Mouse (Mus musculus): ENCODE data around the gene Tnpo1.

Gene Tnpo1

DNA sequence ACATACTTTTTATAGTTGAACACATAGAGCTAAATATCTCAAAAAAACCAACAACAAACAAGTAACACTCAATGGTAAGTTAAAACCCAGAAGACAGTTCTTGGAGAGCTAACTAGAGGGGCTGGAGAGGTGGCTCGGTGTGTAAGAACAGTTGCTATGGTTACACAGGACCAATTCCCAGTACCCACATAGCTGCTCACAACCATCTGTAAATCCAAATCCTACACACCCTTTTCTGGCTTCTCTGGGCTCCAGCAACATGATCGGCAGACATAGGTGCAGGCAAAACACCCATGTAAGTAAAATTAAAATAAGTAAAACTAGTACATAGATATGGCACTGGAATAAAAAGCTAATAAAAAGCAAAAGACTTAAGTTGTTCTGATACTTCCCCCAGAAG, 31.3 kb downstream of the Tnpo1 start:
- Histone ChIP-seq H3K27me3 (ENCODE audit: insufficient read depth, low read length) (no peaks in the 10 kb centered on the region), H3K36me3 (ENCODE audit: insufficient read depth, low read length) (peaks cover 9% of the 10 kb centered on the region; the same call in 1 of the 2 replicates), H3K4me1 (replicated peaks; ENCODE audit: low read depth, low read length) (peaks cover 23% of the 10 kb centered on the region), H3K4me3 (replicated peaks; ENCODE audit: low read length) (no peak overlapping the region), H3K9me3 (ENCODE audit: low read length) (peaks cover 2% of the 10 kb centered on the region)
- TF ChIP-seq CTCF (conservative IDR thresholded peaks at IDR 0.05; ENCODE audit: low read length) (no peak), NANOG (IDR thresholded peaks at IDR 0.05; ENCODE audit: borderline replicate concordance, low read length) (no peak), POU5F1 (IDR thresholded peaks at IDR 0.05; ENCODE audit: borderline replicate concordance, low read length) (no peak)

DNA sequence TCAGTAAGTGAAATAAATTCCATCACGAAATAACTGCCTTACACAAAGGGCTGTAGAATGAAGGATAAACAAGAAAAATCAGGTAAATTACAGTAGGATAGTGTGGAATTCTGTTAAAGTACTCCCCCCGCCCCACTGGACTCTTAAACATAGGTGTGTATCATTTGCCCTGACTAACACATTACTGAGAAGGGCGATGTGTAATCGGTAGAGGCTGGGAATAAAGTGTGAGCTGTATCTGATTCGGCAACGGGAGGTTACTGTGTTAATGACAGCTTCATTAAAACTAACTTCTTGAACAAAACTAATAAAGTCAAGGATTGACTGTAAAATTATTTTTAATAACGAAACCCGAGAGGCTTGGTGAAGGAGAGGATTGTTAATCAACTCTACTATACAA, 34.7 kb downstream of the Tnpo1 start:
- H3K36me3 ChIP-seq (ENCODE audit: insufficient read depth, low read length): peaks cover 25% of the 10 kb centered on the region
- H3K27me3 ChIP-seq (ENCODE audit: insufficient read depth, low read length): no peaks in the 10 kb centered on the region
- H3K4me1 ChIP-seq (replicated peaks; ENCODE audit: low read depth, low read length): peaks cover 33% of the 10 kb centered on the region
- TF ChIP-seq CTCF (conservative IDR thresholded peaks at IDR 0.05; ENCODE audit: low read length) (no peak), POU5F1 (IDR thresholded peaks at IDR 0.05; ENCODE audit: borderline replicate concordance, low read length) (no peak), NANOG (IDR thresholded peaks at IDR 0.05; ENCODE audit: borderline replicate concordance, low read length) (no peak)
- no peaks in the 10 kb centered on the region for H3K9me3 ChIP-seq (ENCODE audit: low read length)
- peak overlapping the region; percentile 86 for H3K4me3 ChIP-seq (replicated peaks; ENCODE audit: low read length)

GRCm38 (mm10) chr13:98890871-98891219, 35.3 kb downstream of the Tnpo1 start:
- peaks cover 29% of the 10 kb centered on the region for H3K4me1 ChIP-seq (replicated peaks; ENCODE audit: low read depth, low read length)
- TF ChIP-seq CTCF (conservative IDR thresholded peaks at IDR 0.05; ENCODE audit: low read length) (no peak), NANOG (IDR thresholded peaks at IDR 0.05; ENCODE audit: borderline replicate concordance, low read length) (no peak), POU5F1 (IDR thresholded peaks at IDR 0.05; ENCODE audit: borderline replicate concordance, low read length) (no peak)
- peaks cover 31% of the 10 kb centered on the region for H3K36me3 ChIP-seq (ENCODE audit: insufficient read depth, low read length)
- no peaks in the 10 kb centered on the region for H3K27me3 ChIP-seq (ENCODE audit: insufficient read depth, low read length)
- peak overlapping the region; percentile 86 for H3K4me3 ChIP-seq (replicated peaks; ENCODE audit: low read length)
- H3K9me3 ChIP-seq (ENCODE audit: low read length): no peaks in the 10 kb centered on the region

DNA sequence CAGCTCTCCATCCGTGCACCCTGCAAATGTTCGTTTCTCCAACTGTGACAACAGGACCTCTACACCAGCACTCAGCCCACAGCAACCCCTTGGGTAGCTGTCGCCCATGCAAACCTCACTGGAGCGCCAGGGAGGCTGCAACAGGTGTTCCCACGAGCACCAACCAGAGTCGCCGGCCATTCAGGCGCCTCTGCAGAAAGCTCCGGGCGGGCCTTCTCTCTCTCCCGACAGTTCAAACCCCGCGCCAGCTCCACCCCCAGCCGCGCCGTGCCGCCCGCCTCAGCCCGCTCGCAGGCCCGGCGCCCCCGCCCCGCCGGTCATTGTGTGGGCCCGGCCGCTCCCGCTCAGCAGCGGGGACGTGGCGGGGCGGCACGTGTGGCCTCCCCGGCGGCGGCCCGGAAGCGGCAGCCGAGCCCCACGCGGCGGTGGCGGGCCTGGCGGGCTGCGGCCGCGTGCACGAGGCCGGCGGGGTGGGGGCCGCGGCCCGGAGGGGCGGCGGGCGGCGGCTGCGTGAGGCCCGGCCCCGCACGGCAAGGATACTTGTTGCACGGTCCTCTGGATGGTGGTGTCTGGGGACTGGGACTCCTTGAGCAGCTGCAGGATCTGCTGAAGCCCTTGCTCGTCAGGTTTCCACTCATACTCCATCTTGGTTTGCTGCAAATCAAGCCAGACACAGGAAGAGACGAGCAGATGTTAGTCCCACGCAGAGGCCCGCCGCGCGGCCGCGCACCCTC, 35.9 kb downstream of the Tnpo1 start:
- H3K27me3 ChIP-seq (ENCODE audit: insufficient read depth, low read length): no peaks in the 10 kb centered on the region

DNA sequence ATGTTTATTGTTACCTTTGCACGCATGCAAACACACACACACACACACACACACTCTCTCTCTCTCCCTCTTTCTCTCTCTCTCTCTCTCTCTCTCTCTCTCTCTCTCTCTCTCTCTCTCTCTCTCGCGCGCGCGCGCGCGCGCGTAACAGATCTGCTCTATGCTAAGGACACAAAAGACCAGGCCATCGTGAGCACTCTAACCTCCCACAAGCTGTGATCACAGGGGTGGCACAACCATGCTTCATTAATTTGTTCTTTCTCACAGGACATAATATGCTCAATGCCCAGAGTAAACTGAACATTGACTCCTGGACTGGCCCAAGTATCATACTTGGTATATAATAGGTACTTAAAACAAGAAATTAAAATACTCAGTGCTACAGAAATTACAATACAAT, 37.0 kb downstream of the Tnpo1 start:
- H3K9me3 ChIP-seq (ENCODE audit: low read length): no peaks in the 10 kb centered on the region
- peaks cover 47% of the 10 kb centered on the region for H3K36me3 ChIP-seq (ENCODE audit: insufficient read depth, low read length)
- TF ChIP-seq POU5F1 (IDR thresholded peaks at IDR 0.05; ENCODE audit: borderline replicate concordance, low read length) (no peak), CTCF (conservative IDR thresholded peaks at IDR 0.05; ENCODE audit: low read length) (no peak), NANOG (IDR thresholded peaks at IDR 0.05; ENCODE audit: borderline replicate concordance, low read length) (no peak)
- H3K4me3 ChIP-seq (replicated peaks; ENCODE audit: low read length): 0 out of 2 replicates have a peak overlapping the region, but pooled peaks have one; percentile 86
- H3K27me3 ChIP-seq (ENCODE audit: insufficient read depth, low read length): no peaks in the 10 kb centered on the region
- H3K4me1 ChIP-seq (replicated peaks; ENCODE audit: low read depth, low read length): peaks cover 29% of the 10 kb centered on the region

More for the DNA sequence above, 35.9 kb downstream of the Tnpo1 start:
- H3K9me3 ChIP-seq (ENCODE audit: low read length): no peaks in the 10 kb centered on the region
- H3K4me1 ChIP-seq (replicated peaks; ENCODE audit: low read depth, low read length): peaks cover 29% of the 10 kb centered on the region
- H3K4me3 ChIP-seq (replicated peaks; ENCODE audit: low read length): peak overlapping the region; percentile 86
- TF ChIP-seq CTCF (conservative IDR thresholded peaks at IDR 0.05; ENCODE audit: low read length) (no peak), NANOG (IDR thresholded peaks at IDR 0.05; ENCODE audit: borderline replicate concordance, low read length) (no peak), POU5F1 (IDR thresholded peaks at IDR 0.05; ENCODE audit: borderline replicate concordance, low read length) (no peak)
- H3K36me3 ChIP-seq (ENCODE audit: insufficient read depth, low read length): peaks cover 36% of the 10 kb centered on the region

DNA sequence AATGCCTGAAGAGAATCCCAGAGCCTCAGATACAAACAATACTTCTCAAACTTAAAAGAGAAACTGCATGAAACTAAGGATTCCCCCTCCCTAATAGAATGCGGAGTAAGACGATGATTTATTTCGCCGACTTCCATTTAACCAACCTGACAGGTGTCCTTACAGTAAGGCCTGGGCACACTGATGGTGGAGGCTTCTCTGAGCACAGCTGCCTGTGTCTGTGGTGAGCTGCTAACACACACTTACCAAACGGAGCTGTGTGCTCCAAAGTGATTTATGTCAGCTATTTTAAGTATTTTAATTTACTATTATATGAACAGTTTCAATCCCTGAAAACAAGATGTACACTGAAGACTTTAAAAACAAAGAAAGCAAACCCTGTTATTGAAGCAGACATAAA, 42.4 kb downstream of the Tnpo1 start:
- peaks cover 98% of the 10 kb centered on the region for H3K36me3 ChIP-seq (ENCODE audit: insufficient read depth, low read length)

GRCm38 (mm10) chr13:98881991-98882390, 44.2 kb downstream of the Tnpo1 start:
- Histone ChIP-seq H3K9me3 (ENCODE audit: low read length) (no peaks in the 10 kb centered on the region), H3K36me3 (ENCODE audit: insufficient read depth, low read length) (peaks cover 99% of the 10 kb centered on the region), H3K27me3 (ENCODE audit: insufficient read depth, low read length) (no peaks in the 10 kb centered on the region), H3K4me1 (replicated peaks; ENCODE audit: low read depth, low read length) (peaks cover 12% of the 10 kb centered on the region), H3K4me3 (replicated peaks; ENCODE audit: low read length) (no peak overlapping the region)
- no peak for TF ChIP-seq POU5F1 (IDR thresholded peaks at IDR 0.05; ENCODE audit: borderline replicate concordance, low read length)
- no peak for TF ChIP-seq NANOG (IDR thresholded peaks at IDR 0.05; ENCODE audit: borderline replicate concordance, low read length)
- TF ChIP-seq CTCF (conservative IDR thresholded peaks at IDR 0.05; ENCODE audit: low read length): no peak

More for the DNA sequence above, 42.4 kb downstream of the Tnpo1 start:
- TF ChIP-seq POU5F1 (IDR thresholded peaks at IDR 0.05; ENCODE audit: borderline replicate concordance, low read length) (no peak), CTCF (conservative IDR thresholded peaks at IDR 0.05; ENCODE audit: low read length) (no peak), NANOG (IDR thresholded peaks at IDR 0.05; ENCODE audit: borderline replicate concordance, low read length) (no peak)
- Histone ChIP-seq H3K4me1 (replicated peaks; ENCODE audit: low read depth, low read length) (peaks cover 15% of the 10 kb centered on the region), H3K9me3 (ENCODE audit: low read length) (no peaks in the 10 kb centered on the region), H3K4me3 (replicated peaks; ENCODE audit: low read length) (no peak overlapping the region), H3K27me3 (ENCODE audit: insufficient read depth, low read length) (no peaks in the 10 kb centered on the region)

DNA sequence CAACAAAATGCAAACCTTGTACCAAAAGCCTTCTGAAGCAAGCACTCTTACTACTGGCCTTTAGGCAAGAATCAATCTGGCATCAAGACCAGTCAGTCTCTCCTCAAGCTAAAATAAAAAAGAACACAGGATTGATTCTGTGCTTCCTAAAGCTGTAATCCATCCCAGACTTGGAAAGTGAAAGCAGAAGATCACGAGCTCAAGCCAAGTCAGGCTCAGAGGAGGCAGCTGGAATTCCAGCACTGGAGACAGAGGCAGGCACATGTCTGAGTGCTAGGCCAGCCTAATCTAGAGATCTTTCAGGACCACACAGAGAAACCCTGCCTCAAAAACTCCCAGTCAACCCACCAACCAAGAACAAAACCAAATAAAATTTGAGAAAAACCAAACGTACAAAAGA, 45.8 kb downstream of the Tnpo1 start:
- Histone ChIP-seq H3K4me3 (replicated peaks; ENCODE audit: low read length) (no peak overlapping the region), H3K9me3 (ENCODE audit: low read length) (no peaks in the 10 kb centered on the region), H3K4me1 (replicated peaks; ENCODE audit: low read depth, low read length) (peaks cover 12% of the 10 kb centered on the region), H3K27me3 (ENCODE audit: insufficient read depth, low read length) (no peaks in the 10 kb centered on the region), H3K36me3 (ENCODE audit: insufficient read depth, low read length) (peaks cover 91% of the 10 kb centered on the region)
- TF ChIP-seq CTCF (conservative IDR thresholded peaks at IDR 0.05; ENCODE audit: low read length): no peak
- TF ChIP-seq NANOG (IDR thresholded peaks at IDR 0.05; ENCODE audit: borderline replicate concordance, low read length): no peak
- TF ChIP-seq POU5F1 (IDR thresholded peaks at IDR 0.05; ENCODE audit: borderline replicate concordance, low read length): no peak
